Mouse (Mus musculus): Measurements from ENCODE around the gene Cst3. TPM values are rescaled to one million over a fixed set of nuclear protein-coding genes. Genes with fewer than 3 reads are reported as not detected.

Gene Cst3
- total RNA-seq, 2 experiments from 2014 or later: 1,971 to 2,132 TPM

GRCm38 (mm10) chr2:148861693-148862092, 13.8 kb downstream of the Cst3 start:
- peak in 1 of 2 experiments; percentile 47 for DNase-seq (ENCODE audit: low spot score in 2 of 2)
- intact Hi-C loops (cut with DNase I): no loop called here

GRCm38 (mm10) chr2:148860993-148861392, 14.5 kb downstream of the Cst3 start:
- DNase-seq (ENCODE audit: low spot score in 2 of 2): peak; percentile 24 to 39
- intact Hi-C loops (cut with DNase I): no loop called here

GRCm38 (mm10) chr2:148857506-148857905, 18.0 kb downstream of the Cst3 start:
- intact Hi-C loops (cut with DNase I): no loop called here
- no peak for DNase-seq (ENCODE audit: low spot score in 2 of 2)

- intact Hi-C loops (cut with DNase I): no loop called here
- DNase-seq (ENCODE audit: low spot score in 2 of 2): no peak
Observed at GRCm38 (mm10) chr2:148856630-148857400, 18.7 kb downstream of the Cst3 start.

GRCm38 (mm10) chr2:148851116-148851906, 24.2 kb downstream of the Cst3 start:
- peak; percentile 88 to 89 for DNase-seq (ENCODE audit: low spot score in 2 of 2)
- intact Hi-C loops (cut with DNase I): loop anchor here (1.0 to 5.0 kb wide), 2 partner anchors 51 to 306 kb away; no protein-coding TSS in a partner anchor

- intact Hi-C loops (cut with DNase I): no loop called here
- DNase-seq (ENCODE audit: low spot score in 2 of 2): no peak
Observed at GRCm38 (mm10) chr2:148839224-148839623, 36.3 kb downstream of the Cst3 start.

GRCm38 (mm10) chr2:148838075-148838777, 37.3 kb downstream of the Cst3 start:
- intact Hi-C loops (cut with DNase I): no loop called here
- DNase-seq (ENCODE audit: low spot score in 2 of 2): no peak

- intact Hi-C loops (cut with DNase I): no loop called here
- DNase-seq (ENCODE audit: low spot score in 2 of 2): no peak
Observed at GRCm38 (mm10) chr2:148834912-148835311, 40.6 kb downstream of the Cst3 start, which contains the start of gene Cst9. Gene Cst9, plus strand, starts transcription at chr2:148835147.

- intact Hi-C loops (cut with DNase I): no loop called here
- no peak for DNase-seq (ENCODE audit: low spot score in 2 of 2)
Observed at GRCm38 (mm10) chr2:148825986-148826385, 49.5 kb downstream of the Cst3 start.

Other genes starting within 250 kb of the Cst3 start
- gene Nxt1, start 203.1 kb downstream of the Cst3 start, total RNA-seq (2021): 10 to 100 TPM; 11.6 to 11.7 TPM
- gene Gzf1, start 194.7 kb downstream of the Cst3 start, total RNA-seq (2021): 10 to 100 TPM; 25.9 to 26.7 TPM
- gene Napb, start 143.2 kb downstream of the Cst3 start, total RNA-seq (2021): 100 to 1,000 TPM; 286 to 309 TPM
- gene Cstl1, start 125.3 kb downstream of the Cst3 start, total RNA-seq (2021): not detected
- not detected for gene Cst11, start 104.2 kb downstream of the Cst3 start, total RNA-seq (2021)
- gene 8030411F24Rik, start 93.7 kb downstream of the Cst3 start, total RNA-seq (2021): not detected
- under 1 TPM in 1 of 2 experiments, not detected in 1; 0.70 TPM for gene Cst12, start 86.3 kb downstream of the Cst3 start, total RNA-seq (2021)
- gene Cst8, start 76.9 kb downstream of the Cst3 start, total RNA-seq (2021): not detected
- not detected for gene Cst13, start 55.6 kb downstream of the Cst3 start, total RNA-seq (2021)
- not detected for gene Cst9, start 40.5 kb downstream of the Cst3 start, total RNA-seq (2021)
- not detected for gene 9230104L09Rik, start 10.7 kb downstream of the Cst3 start, total RNA-seq (2021)
- gene Gm1330, start 127.6 kb upstream of the Cst3 start, total RNA-seq (2021): not detected
- gene Gm10750, start 141.5 kb upstream of the Cst3 start, total RNA-seq (2021): not detected